In genomic region chr5:118591826-118592499, GRCm38 (mm10) we compare ENCODE assay signal across 8 mouse cellular contexts. TPM values are rescaled to one million over a fixed set of nuclear protein-coding genes. Genes with fewer than 3 reads are reported as not detected.
DNase-seq lines count a peak whose midpoint lies in the region; ATAC-seq lines count a peak whose summit lies in the region.

No protein-coding gene starts in this region.

- no peaks in the 10 kb centered on the region for H3K9me3 ChIP-seq in lung, embryonic 15.5 days

- 16% methylated on average over 11 of the region's 11 CpGs for WGBS in lung, embryonic 15.5 days

- no peak overlapping the region for H3K4me3 ChIP-seq in lung, embryonic 15.5 days

- no peak overlapping the region for H3K9ac ChIP-seq in lung, embryonic 15.5 days

- H3K4me1 ChIP-seq in lung, embryonic 15.5 days: peaks cover 41% of the 10 kb centered on the region

- H3K27me3 ChIP-seq in lung, embryonic 15.5 days: no peaks in the 10 kb centered on the region

- ATAC-seq in lung, embryonic 15.5 days (ENCODE audit: borderline replicate concordance, extremely low read depth, low FRiP score, low TSS enrichment): no peak

- DNase-seq in embryo, embryonic 11 days: peak; percentile 49
- DNase-seq in embryo, embryonic 9.5 days (ENCODE audit: extremely low spot score): no peak
- DNase-seq in lung, adult 18-20 months: no peak
- DNase-seq in lung, postnatal 14 days: peak; percentile 33
- DNase-seq in adrenal gland, postnatal 10 days: no peak
- no peak for DNase-seq in layer of hippocampus, postnatal 14 days (ENCODE audit: low spot score in 2 of 2)
- no peak for DNase-seq in left cerebral cortex, adult 11 months (ENCODE audit: low spot score)

- no peak overlapping the region for H3K27ac ChIP-seq in lung, embryonic 15.5 days

- no peaks in the 10 kb centered on the region for H3K36me3 ChIP-seq in lung, embryonic 15.5 days

- H3K4me2 ChIP-seq in lung, embryonic 15.5 days: peak overlapping the region; percentile 34

RNA-seq across cellular contexts. Expression of gene Med13l, which starts 31.5 kb away (rescaled TPM):
- 9.1 and 9.3 TPM in 2 replicates for polyA plus RNA-seq in lung, embryonic 15.5 days (2015; fragmentation: Nextera tagmentation; extraction: Ambion mirVana)
- 10 to 100 TPM; 39.0 to 43.6 TPM for total RNA-seq in adrenal gland, postnatal 10 days (2021)
- total RNA-seq in layer of hippocampus, postnatal 14 days (2021): 10 to 100 TPM; 74.8 to 75.7 TPM

Comparison
In these comparisons a context has a peak if more than half of its experiments do, and no peak if none do; other contexts are left out.
1. DNase-seq: peak in embryo, embryonic 11 days (single experiment) and lung, postnatal 14 days (single experiment); none in embryo, embryonic 9.5 days (single experiment), lung, adult 18-20 months (0 of 2), adrenal gland, postnatal 10 days (single experiment), layer of hippocampus, postnatal 14 days (0 of 2) and left cerebral cortex, adult 11 months (single experiment).